Mouse (Mus musculus): ENCODE data around the gene Acp6.
"Not testable (repeated sequence)": the region's sequence is repeated elsewhere in the genome, so short reads cannot be mapped to it uniquely, and the experiment has no call there.

Acp6 gene

DNA sequence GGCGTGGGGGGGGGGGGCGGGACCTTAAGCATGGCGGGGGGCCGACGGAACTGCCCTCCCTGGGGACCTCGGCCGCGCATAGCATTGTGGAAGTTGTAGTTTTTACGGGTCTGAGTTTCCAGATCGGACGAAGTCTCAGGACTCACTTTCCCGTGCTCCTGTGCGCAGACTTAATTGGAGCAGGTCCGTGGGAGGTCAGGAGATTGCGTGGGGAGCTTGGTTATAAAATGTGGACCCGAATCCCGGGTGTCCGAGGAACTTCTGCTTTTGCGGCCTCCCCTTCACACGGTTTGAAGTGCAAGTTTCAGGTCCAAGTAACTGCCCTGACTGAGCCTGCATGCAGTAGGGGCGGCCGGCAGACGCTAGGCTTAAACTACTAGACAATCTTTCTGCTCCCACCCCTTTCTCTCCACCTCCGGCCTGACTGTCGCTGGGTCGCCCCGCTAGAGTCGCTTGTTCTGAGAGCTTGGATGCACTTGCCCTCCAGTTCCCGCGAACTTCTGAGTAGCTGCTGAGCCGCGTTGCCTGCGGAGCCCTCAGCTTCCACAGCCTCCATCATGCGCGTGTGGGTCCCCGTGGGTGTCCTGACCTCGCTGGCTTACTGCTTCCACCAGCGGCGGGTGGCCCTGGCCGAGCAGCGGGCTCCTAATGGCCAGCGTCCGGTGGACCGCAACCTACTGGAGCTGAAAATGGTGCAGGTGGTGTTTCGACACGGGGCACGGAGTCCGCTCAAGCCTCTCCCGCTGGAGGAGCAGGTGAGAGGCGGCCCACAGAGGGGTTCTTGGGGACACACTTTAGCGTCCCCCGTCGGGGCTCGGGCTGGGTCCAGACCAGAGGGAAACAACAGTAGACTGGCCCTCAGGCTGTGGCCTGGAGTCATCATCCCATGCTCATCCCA lies at the start of gene Acp6:
Gene Acp6, plus strand, starts transcription at position 167 of the 898 bp plus-strand sequence.
- peak; percentile 92 for DNase-seq (ENCODE audit: low read depth, low spot score)
- no peaks in the 10 kb centered on the region for H3K36me3 ChIP-seq (ENCODE audit: control insufficient read depth, insufficient read depth, low read length, poor library complexity, severe bottlenecking)
- no peaks in the 10 kb centered on the region for H3K27me3 ChIP-seq (ENCODE audit: control insufficient read depth, insufficient read depth, low read length, poor library complexity, severe bottlenecking)

DNA sequence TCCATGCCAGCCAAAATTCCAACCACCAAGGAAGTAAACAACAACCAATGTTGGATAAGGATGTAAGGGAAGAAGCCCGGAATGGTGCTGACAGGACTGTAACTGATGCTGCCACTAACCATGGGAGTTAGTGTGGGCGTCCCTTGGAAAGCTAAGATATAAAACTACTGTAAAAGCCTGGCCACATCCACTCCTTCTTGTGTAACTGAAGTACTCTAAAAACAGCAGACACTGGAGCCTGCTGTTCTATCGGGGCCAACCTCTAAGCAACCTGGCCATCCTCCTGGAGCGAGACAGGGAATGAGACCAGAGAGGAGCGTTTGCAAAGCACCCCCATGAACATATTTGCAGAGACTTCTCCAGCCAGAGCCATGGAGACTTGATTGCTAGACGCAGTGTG lies 41.1 kb upstream of the Acp6 start:
- DNase-seq (ENCODE audit: low read depth, low spot score): no peak
- H3K27me3 ChIP-seq (ENCODE audit: control insufficient read depth, insufficient read depth, low read length, poor library complexity, severe bottlenecking): no peaks in the 10 kb centered on the region

DNA sequence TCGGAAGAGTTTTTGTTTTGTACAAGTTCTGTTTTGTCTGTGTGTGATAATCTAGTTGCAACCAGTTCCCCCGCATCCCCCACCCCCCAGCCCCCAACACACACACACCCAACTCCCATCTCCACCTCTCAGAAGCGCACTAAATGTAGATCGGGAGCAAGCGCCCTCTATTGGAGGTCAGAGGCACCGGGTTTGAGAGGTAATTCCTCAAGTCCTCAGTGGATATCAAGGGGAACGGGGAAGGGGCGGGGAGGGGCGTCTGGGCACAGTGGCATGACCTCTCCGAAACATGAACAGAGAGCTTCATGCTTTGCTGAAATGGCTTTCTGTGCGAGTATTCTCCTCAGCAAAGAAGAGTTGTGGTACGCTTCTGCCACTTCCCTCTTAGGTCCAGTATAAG lies 40.3 kb upstream of the Acp6 start:
- H3K27me3 ChIP-seq (ENCODE audit: control insufficient read depth, insufficient read depth, low read length, poor library complexity, severe bottlenecking): no peaks in the 10 kb centered on the region
- DNase-seq (ENCODE audit: low read depth, low spot score): no peak
- H3K36me3 ChIP-seq (ENCODE audit: control insufficient read depth, insufficient read depth, low read length, poor library complexity, severe bottlenecking): no peaks in the 10 kb centered on the region

More for the DNA sequence above, 41.1 kb upstream of the Acp6 start:
- no peaks in the 10 kb centered on the region for H3K36me3 ChIP-seq (ENCODE audit: control insufficient read depth, insufficient read depth, low read length, poor library complexity, severe bottlenecking)

DNA sequence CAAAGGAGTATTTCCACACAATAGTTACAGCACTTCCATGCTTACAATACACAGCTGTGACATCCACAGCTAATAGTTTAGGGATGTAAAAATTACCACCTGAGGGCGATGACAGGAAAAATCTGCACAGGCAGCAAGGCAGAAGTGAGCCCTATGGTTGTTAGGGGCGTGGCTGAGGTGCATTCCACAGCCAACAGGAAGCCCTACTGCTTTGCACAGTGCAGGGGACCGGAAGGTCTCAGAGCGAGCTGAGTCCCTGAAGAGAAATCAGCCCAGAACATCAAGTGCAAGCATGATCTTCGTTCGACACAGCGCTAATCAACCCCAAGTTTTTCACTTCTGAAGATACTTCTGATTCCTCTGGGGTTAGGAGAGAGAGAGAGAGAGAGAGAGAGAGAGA lies 34.4 kb upstream of the Acp6 start:
- H3K27me3 ChIP-seq (ENCODE audit: control insufficient read depth, insufficient read depth, low read length, poor library complexity, severe bottlenecking): no peaks in the 10 kb centered on the region
- DNase-seq (ENCODE audit: low read depth, low spot score): peak; percentile 73
- no peaks in the 10 kb centered on the region for H3K36me3 ChIP-seq (ENCODE audit: control insufficient read depth, insufficient read depth, low read length, poor library complexity, severe bottlenecking)

DNA sequence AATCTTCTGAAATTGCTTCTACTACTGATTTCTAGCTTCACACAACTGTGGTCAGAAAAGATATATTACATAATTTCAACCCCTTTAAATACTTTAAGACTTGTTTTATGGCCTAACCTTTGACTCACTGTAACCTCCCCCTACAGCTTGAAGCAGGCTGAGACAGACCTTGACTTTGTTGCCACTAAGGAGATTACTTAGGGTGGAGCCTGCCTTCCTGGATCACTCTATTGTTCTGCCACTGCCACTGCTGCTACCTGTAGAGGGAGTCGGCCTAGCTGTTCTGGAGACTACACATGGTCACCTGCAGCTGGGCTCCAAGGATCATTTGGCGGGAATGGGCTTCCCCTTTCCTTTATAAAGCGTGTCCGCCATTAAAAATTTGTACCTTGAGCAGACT lies 29.2 kb upstream of the Acp6 start:
- no peak for DNase-seq (ENCODE audit: low read depth, low spot score)
- H3K27me3 ChIP-seq (ENCODE audit: control insufficient read depth, insufficient read depth, low read length, poor library complexity, severe bottlenecking): no peaks in the 10 kb centered on the region
- H3K36me3 ChIP-seq (ENCODE audit: control insufficient read depth, insufficient read depth, low read length, poor library complexity, severe bottlenecking): no peaks in the 10 kb centered on the region

DNA sequence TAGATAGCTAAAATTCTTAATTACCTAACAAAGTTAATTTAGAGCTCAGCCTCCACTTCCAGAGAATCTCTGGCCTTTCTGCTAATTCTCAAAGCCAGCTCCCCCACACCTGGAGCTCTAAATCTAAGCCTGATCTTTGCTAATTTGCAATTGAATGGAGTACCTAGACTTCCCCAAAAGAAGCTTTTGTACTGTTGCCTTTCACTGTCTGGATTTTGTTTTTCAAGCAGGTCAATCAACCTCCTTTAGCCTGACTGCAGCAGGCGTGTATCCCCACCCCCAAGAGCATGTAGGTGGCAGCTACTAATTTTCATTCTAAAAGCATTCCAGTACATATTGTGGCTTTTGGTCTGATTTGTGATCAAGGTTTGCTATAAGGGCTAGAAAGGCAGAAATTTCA lies 20.9 kb upstream of the Acp6 start:
- not testable (repeated sequence) for DNase-seq (ENCODE audit: low read depth, low spot score); H3K27me3 ChIP-seq (ENCODE audit: control insufficient read depth, insufficient read depth, low read length, poor library complexity, severe bottlenecking); H3K36me3 ChIP-seq (ENCODE audit: control insufficient read depth, insufficient read depth, low read length, poor library complexity, severe bottlenecking)

DNA sequence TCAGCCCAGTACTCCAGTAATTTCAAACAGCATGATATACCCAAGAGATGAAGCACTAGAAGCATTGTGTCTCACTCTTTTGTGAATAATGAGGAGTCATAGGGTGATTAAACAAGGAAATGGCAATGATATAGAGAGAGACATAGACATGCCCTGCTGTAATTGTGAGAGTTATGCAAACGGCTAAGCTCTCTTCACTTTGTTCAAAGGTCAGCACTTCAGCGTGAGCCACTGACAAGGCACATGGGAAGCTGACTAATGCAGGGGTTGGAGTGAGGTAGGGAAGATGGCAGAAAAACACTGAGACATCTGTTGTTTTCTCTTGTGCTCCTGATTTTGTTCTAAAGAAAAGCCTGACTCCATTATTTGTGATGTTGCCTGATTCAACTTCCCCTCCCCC lies 7.5 kb upstream of the Acp6 start:
- no peaks in the 10 kb centered on the region for H3K36me3 ChIP-seq (ENCODE audit: control insufficient read depth, insufficient read depth, low read length, poor library complexity, severe bottlenecking)
- no peaks in the 10 kb centered on the region for H3K27me3 ChIP-seq (ENCODE audit: control insufficient read depth, insufficient read depth, low read length, poor library complexity, severe bottlenecking)
- no peak for DNase-seq (ENCODE audit: low read depth, low spot score)

DNA sequence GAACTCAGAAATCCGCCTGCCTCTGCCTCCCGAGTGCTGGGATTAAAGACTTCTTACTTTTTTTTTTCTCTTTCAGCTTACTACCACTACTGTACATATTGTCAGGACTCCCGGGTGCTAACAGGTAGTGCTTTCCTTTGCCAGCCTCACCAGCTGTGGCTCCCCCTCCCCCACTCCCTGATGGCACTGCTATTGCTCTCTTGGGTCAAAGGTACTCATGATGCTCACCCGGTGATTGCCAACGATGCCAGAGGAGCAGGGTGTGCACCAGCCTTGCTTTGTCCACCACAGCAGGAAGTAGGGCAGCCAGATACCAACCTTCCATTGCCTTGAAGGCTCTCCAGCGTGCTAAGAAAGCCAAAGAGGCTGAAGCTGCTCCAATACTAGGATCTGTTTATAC lies 2.1 kb upstream of the Acp6 start:
- no peak for DNase-seq (ENCODE audit: low read depth, low spot score)
- H3K27me3 ChIP-seq (ENCODE audit: control insufficient read depth, insufficient read depth, low read length, poor library complexity, severe bottlenecking): no peaks in the 10 kb centered on the region
- no peaks in the 10 kb centered on the region for H3K36me3 ChIP-seq (ENCODE audit: control insufficient read depth, insufficient read depth, low read length, poor library complexity, severe bottlenecking)

DNA sequence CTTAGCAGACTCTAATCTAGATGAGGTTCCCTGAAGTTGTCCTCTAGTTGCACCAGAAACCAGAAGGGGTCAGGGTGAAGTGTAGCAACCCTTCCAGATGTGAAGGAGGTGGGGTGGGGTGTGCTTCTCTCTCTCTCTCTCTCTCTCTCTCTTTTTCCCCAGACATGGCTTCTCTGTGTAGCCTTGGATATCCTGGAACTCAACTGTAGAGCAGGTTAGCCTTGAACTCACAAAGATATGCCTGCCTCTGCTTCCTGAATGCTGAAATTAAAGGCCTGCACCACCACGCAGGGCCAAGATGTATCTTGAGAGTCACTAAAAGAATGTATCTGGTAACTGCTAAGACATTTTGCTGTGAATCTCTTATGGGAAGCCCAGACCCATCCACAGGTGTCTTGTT lies 1.3 kb upstream of the Acp6 start:
- no peaks in the 10 kb centered on the region for H3K36me3 ChIP-seq (ENCODE audit: control insufficient read depth, insufficient read depth, low read length, poor library complexity, severe bottlenecking)
- no peaks in the 10 kb centered on the region for H3K27me3 ChIP-seq (ENCODE audit: control insufficient read depth, insufficient read depth, low read length, poor library complexity, severe bottlenecking)
- no peak for DNase-seq (ENCODE audit: low read depth, low spot score)

DNA sequence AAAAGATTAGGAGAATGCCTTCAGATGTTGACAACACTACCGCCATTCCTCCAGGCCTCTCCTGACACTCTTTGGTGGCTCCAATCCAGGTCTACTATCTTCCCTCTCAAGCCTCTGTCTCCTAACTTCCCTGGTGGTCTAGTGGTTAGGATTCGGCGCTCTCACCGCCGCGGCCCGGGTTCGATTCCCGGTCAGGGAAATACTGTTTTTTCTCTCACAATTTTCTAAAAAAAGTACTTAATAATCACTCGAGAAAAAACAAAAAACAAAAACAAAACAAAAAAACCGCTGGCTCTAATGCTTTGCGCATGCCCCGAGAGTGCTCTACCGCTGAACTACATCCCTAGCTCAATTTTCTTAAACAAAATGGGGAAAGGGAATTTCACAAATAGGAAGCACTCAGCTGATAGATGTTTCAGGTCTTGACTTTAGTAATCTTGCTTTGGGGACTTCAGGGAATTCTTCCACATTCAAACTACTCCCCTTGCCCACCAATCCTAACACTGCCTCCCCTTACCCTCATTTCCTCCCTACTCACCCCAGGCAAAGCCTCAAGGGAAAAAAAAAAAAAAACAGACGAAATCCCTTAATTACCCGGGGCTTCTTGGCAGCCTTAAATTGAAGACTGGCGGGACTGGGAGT lies 498 bp upstream of the Acp6 start:
- DNase-seq (ENCODE audit: low read depth, low spot score): peak; percentile 55
- Histone ChIP-seq H3K27me3 (ENCODE audit: control insufficient read depth, insufficient read depth, low read length, poor library complexity, severe bottlenecking) (no peaks in the 10 kb centered on the region), H3K36me3 (ENCODE audit: control insufficient read depth, insufficient read depth, low read length, poor library complexity, severe bottlenecking) (no peaks in the 10 kb centered on the region)

DNA sequence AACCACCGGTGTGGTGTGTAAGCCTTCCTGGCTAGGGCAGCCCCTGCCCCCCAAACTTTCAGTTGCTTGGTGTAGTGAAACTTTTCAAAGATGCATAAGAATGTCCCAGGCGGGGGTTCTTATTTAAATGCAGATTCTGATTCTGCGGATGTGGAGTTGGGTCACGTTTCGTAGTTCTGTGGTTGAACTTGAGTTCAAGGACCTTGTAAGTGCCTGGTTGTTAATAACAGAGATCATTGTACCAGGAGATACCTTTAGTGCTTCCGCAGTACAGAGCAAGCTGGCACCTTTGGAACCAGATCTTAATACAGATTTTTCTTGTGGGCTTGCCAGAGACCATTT lies 903 bp downstream of the Acp6 start:
- DNase-seq (ENCODE audit: low read depth, low spot score): peak; percentile 45
- H3K27me3 ChIP-seq (ENCODE audit: control insufficient read depth, insufficient read depth, low read length, poor library complexity, severe bottlenecking): no peaks in the 10 kb centered on the region
- H3K36me3 ChIP-seq (ENCODE audit: control insufficient read depth, insufficient read depth, low read length, poor library complexity, severe bottlenecking): no peaks in the 10 kb centered on the region

DNA sequence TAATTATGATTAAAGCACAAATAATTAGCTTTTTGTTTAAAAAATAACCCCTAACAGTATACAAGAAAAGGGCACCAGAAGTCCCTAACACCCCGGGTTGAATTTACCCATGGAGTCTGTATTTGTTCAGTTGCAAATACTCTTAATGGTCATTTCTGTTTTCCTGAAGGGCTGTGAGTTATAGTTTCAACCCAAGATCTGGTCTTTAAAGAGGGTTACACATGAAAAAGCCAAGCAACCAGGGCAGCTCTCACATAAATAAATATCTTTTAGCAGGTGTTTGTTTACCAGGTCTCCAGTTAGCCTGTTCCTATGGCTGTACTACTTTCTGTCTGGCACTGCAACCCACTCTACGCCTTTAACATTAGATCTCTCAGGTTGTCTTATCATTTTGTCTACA lies 1.4 kb downstream of the Acp6 start:
- no peaks in the 10 kb centered on the region for H3K27me3 ChIP-seq (ENCODE audit: control insufficient read depth, insufficient read depth, low read length, poor library complexity, severe bottlenecking)
- no peak for DNase-seq (ENCODE audit: low read depth, low spot score)
- H3K36me3 ChIP-seq (ENCODE audit: control insufficient read depth, insufficient read depth, low read length, poor library complexity, severe bottlenecking): no peaks in the 10 kb centered on the region

DNA sequence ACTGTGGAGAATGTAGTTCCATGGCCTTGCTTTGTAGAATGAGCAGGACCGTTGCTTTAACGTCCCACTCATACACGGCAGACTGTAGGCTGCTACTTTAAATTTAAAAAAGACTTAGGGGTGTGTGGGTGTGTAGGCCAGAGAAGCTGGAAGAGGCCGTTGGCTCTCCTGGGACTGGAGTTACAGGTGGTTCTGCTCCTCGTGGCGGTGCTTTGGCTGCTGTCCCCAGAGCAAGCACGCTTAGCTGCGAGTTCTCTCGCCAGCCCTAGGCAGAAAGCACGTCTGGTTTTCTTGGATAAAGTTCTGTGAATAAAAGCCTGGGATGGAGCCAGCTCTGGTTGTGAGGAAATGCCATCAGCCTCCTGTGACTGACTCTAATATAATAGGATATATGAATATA lies 2.3 kb downstream of the Acp6 start:
- no peak for DNase-seq (ENCODE audit: low read depth, low spot score)
- no peaks in the 10 kb centered on the region; the same call in 1 of the 2 replicates for H3K36me3 ChIP-seq (ENCODE audit: control insufficient read depth, insufficient read depth, low read length, poor library complexity, severe bottlenecking)
- no peaks in the 10 kb centered on the region for H3K27me3 ChIP-seq (ENCODE audit: control insufficient read depth, insufficient read depth, low read length, poor library complexity, severe bottlenecking)

DNA sequence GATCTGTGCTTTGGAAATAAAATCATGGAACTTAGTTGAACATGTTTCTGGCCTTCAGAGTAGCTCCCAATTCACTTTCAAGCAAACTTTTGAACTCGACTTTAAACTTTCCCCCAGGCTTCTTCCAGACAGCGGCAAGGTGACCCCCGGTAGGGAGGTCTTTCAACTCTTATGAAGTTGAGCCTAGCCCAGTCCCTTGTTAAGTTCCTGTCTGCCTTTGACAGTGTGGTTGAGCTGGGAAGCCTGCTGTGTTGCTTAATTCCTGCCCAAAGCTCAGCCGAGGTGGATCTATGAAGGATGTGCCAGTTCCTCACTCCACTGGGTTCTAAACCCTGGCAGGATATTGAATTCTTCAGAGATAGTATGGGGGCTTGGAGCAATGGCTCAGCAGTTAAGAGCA lies 3.2 kb downstream of the Acp6 start:
- DNase-seq (ENCODE audit: low read depth, low spot score): no peak
- no peaks in the 10 kb centered on the region for H3K27me3 ChIP-seq (ENCODE audit: control insufficient read depth, insufficient read depth, low read length, poor library complexity, severe bottlenecking)
- H3K36me3 ChIP-seq (ENCODE audit: control insufficient read depth, insufficient read depth, low read length, poor library complexity, severe bottlenecking): peaks cover 1% of the 10 kb centered on the region; the same call in 1 of the 2 replicates

DNA sequence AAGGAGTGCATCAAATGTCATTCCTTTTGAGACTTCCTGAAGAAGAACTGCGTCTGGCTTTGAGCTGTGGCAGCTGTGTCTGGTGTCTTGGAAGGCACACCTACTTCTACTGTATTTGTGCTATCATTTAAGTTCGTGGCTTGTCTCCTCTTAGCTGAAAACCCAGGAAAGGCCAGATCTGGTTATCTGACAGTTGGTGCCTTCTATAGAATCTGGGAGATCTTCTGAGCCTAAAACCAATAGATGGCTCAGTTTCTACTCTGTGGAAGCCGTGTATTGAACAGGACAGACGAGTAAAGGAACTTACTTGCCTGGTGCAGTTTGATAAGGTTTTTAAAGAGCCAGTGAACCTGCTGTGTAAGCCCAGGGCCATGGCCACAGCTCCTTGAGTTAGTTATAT lies 5.9 kb downstream of the Acp6 start:
- Histone ChIP-seq H3K27me3 (ENCODE audit: control insufficient read depth, insufficient read depth, low read length, poor library complexity, severe bottlenecking) (no peaks in the 10 kb centered on the region), H3K36me3 (ENCODE audit: control insufficient read depth, insufficient read depth, low read length, poor library complexity, severe bottlenecking) (peaks cover 1% of the 10 kb centered on the region; the same call in 1 of the 2 replicates)
- no peak for DNase-seq (ENCODE audit: low read depth, low spot score)
